Mouse (Mus musculus): ENCODE measurements at regions not wholly inside any gene's neighbourhood (a gene's known extent, or its start where the extent isn't known, plus 50 kb on each side); places are given as distances from the start of the nearest gene placed in this dataset.

DNA sequence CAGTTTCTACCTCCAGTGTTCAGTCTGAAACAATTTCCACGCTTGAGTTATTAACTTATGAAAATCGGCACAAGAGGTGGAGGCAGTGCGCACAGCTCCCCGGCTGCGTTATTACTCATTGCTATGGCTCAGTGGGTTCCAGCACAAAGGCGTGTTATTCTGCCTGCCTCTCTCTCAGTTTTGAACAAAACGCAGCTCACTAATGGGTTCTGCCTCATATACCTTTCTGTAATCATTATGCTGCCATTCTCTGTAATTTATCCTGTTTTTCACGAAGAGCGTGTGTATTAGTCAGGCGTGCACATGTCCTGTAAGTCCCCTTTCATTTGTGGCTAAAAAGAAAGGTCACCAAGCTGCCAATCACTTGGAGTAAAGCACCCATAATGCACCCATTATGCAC, 205.4 kb downstream of the Bcl2l11 start:
- TF ChIP-seq HCFC1 (IDR thresholded peaks at IDR 0.05; ENCODE audit: borderline replicate concordance, insufficient read depth, low read length) (no peak), CHD2 (IDR thresholded peaks at IDR 0.05; ENCODE audit: low read depth, low read length) (no peak), ZC3H11A (IDR thresholded peaks at IDR 0.05; ENCODE audit: borderline replicate concordance, low read depth, low read length) (no peak), ZNF384 (IDR thresholded peaks at IDR 0.05; ENCODE audit: low read depth, low read length) (no peak), MAFK (IDR thresholded peaks at IDR 0.05; ENCODE audit: insufficient read depth, low read depth, low read length) (no peak)
